Mouse (Mus musculus): ENCODE measurements around the gene Tspan7.

DNA sequence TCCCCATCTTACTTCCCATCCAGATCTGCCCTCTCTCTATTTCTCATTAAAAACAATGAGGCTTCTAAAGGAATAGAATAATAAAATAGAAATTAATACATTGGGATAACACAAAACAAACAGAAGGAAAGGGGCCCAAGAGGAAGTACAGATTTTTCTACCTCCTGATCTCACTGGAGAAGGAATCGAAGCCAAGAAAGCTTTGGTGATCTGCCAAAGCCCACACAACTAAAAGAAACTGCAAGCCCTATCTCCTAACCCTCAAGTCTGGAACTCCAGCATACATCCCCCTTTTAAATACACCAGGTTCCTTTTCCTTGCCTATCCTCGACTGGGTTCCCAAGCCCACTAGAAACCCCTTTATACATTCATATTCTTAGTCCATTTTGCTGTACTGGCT is 90.4 kb downstream of the Tspan7 start:
- TF ChIP-seq GATA1 (IDR thresholded peaks at IDR 0.05; ENCODE audit: borderline replicate concordance, low read length) (no peak), FLI1 (IDR thresholded peaks at IDR 0.05; ENCODE audit: low read length) (no peak)

All from megakaryocyte, embryonic 14.5 days (primary cell).